Mouse (Mus musculus) lung, adult 2 months (tissue): ENCODE results near the gene Npas3.

ENCODE experiments used
- CTCF ChIP-seq: fragments of 200-500 bp; IDR thresholded peaks from 2 replicates; pipeline ENCODE4 v1.5.1; 2011; ENCODE audit warnings: mild to moderate bottlenecking, low read length, control low read depth; ENCODE audit not compliant: insufficient read depth
- POLR2A ChIP-seq: fragments of 200-500 bp; IDR thresholded peaks from 2 replicates; pipeline ENCODE4 v1.6.1; 2011; ENCODE audit warnings: low read depth, mild to moderate bottlenecking, control low read depth, low read length, borderline replicate concordance; ENCODE audit errors: extremely low read depth

GRCm38 (mm10) chr12:53300964-53301363 is 52.5 kb downstream of the Npas3 start:
- TF ChIP-seq CTCF (no peak), POLR2A (no peak)
